Mouse (Mus musculus): ENCODE data around the gene Ppp6r2. TPM values are rescaled to one million over a fixed set of nuclear protein-coding genes. Genes with fewer than 3 reads are reported as not detected.

The Ppp6r2 gene
- total and polyA plus RNA-seq, 2 experiments from 2014 or later = 27.7 to 98.4 TPM

- H3K4me1 ChIP-seq (ENCODE audit: control insufficient read depth, insufficient read depth) = no peaks in the 10 kb centered on the region
- TF ChIP-seq CTCF (IDR thresholded peaks at IDR 0.05; ENCODE audit: low read depth) (no peak), EP300 (IDR thresholded peaks at IDR 0.05; ENCODE audit: low read depth) (no peak)
- DNase-seq (ENCODE audit: low spot score) (no peak), ATAC-seq (ENCODE audit: insufficient read depth, low read depth) (no peak)
- H3K4me2 ChIP-seq (ENCODE audit: low read depth, low read length) = no peak overlapping the region
- H3K36me3 ChIP-seq (replicated peaks; ENCODE audit: control insufficient read depth, insufficient read depth, low read length) = peaks cover 65% of the 10 kb centered on the region
- H3K27ac ChIP-seq (ENCODE audit: low read depth) = no peak overlapping the region
- no peaks in the 10 kb centered on the region for H3K27me3 ChIP-seq (ENCODE audit: control insufficient read depth, insufficient read depth, low read length)
- H3K4me3 ChIP-seq (ENCODE audit: low read depth, low read length) = no peak overlapping the region
- 85% methylated on average over 3 of the region's 3 CpGs for WGBS
- no peak overlapping the region for H3K9ac ChIP-seq (replicated peaks; ENCODE audit: low read depth, low read length)
- H3K9me3 ChIP-seq (replicated peaks; ENCODE audit: control insufficient read depth, low read length) = no peaks in the 10 kb centered on the region
Observed at GRCm38 (mm10) chr15:89275497-89275896, 64.1 kb downstream of the Ppp6r2 start.

GRCm38 (mm10) chr15:89277366-89277765, 66.0 kb downstream of the Ppp6r2 start:
- TF ChIP-seq EP300 (IDR thresholded peaks at IDR 0.05; ENCODE audit: low read depth) = no peak
- no peak for TF ChIP-seq CTCF (IDR thresholded peaks at IDR 0.05; ENCODE audit: low read depth)
- 91% methylated on average over 4 of the region's 4 CpGs for WGBS
- H3K4me3 ChIP-seq (ENCODE audit: low read depth, low read length) = no peak overlapping the region
- no peaks in the 10 kb centered on the region for H3K27me3 ChIP-seq (ENCODE audit: control insufficient read depth, insufficient read depth, low read length)
- DNase-seq (ENCODE audit: low spot score) (no peak), ATAC-seq (ENCODE audit: insufficient read depth, low read depth) (no peak)
- H3K4me1 ChIP-seq (ENCODE audit: control insufficient read depth, insufficient read depth) = no peaks in the 10 kb centered on the region
- H3K4me2 ChIP-seq (ENCODE audit: low read depth, low read length) = no peak overlapping the region
- H3K9ac ChIP-seq (replicated peaks; ENCODE audit: low read depth, low read length) = no peak overlapping the region
- no peaks in the 10 kb centered on the region for H3K9me3 ChIP-seq (replicated peaks; ENCODE audit: control insufficient read depth, low read length)
- H3K36me3 ChIP-seq (replicated peaks; ENCODE audit: control insufficient read depth, insufficient read depth, low read length) = peaks cover 83% of the 10 kb centered on the region
- no peak overlapping the region for H3K27ac ChIP-seq (ENCODE audit: low read depth)

GRCm38 (mm10) chr15:89282546-89282945, 71.2 kb downstream of the Ppp6r2 start:
- Histone ChIP-seq H3K4me1 (ENCODE audit: control insufficient read depth, insufficient read depth) (no peaks in the 10 kb centered on the region), H3K4me2 (ENCODE audit: low read depth, low read length) (no peak overlapping the region), H3K9me3 (replicated peaks; ENCODE audit: control insufficient read depth, low read length) (no peaks in the 10 kb centered on the region), H3K4me3 (ENCODE audit: low read depth, low read length) (no peak overlapping the region), H3K36me3 (replicated peaks; ENCODE audit: control insufficient read depth, insufficient read depth, low read length) (peaks cover 75% of the 10 kb centered on the region), H3K9ac (replicated peaks; ENCODE audit: low read depth, low read length) (no peak overlapping the region), H3K27me3 (ENCODE audit: control insufficient read depth, insufficient read depth, low read length) (no peaks in the 10 kb centered on the region), H3K27ac (ENCODE audit: low read depth) (no peak overlapping the region)
- TF ChIP-seq EP300 (IDR thresholded peaks at IDR 0.05; ENCODE audit: low read depth) (no peak), CTCF (IDR thresholded peaks at IDR 0.05; ENCODE audit: low read depth) (no peak)
- DNase-seq (ENCODE audit: low spot score) (no peak), ATAC-seq (ENCODE audit: insufficient read depth, low read depth) (no peak)
- WGBS = 89% methylated on average over 6 of the region's 6 CpGs

GRCm38 (mm10) chr15:89284094-89284493, 72.7 kb downstream of the Ppp6r2 start:
- H3K9ac ChIP-seq (replicated peaks; ENCODE audit: low read depth, low read length) = no peak overlapping the region
- H3K36me3 ChIP-seq (replicated peaks; ENCODE audit: control insufficient read depth, insufficient read depth, low read length) = peaks cover 77% of the 10 kb centered on the region
- DNase-seq (ENCODE audit: low spot score) = no peak
- no peaks in the 10 kb centered on the region for H3K9me3 ChIP-seq (replicated peaks; ENCODE audit: control insufficient read depth, low read length)
- H3K27ac ChIP-seq (ENCODE audit: low read depth) = no peak overlapping the region
- no peaks in the 10 kb centered on the region for H3K27me3 ChIP-seq (ENCODE audit: control insufficient read depth, insufficient read depth, low read length)
- TF ChIP-seq EP300 (IDR thresholded peaks at IDR 0.05; ENCODE audit: low read depth) (no peak), CTCF (IDR thresholded peaks at IDR 0.05; ENCODE audit: low read depth) (no peak)
- H3K4me3 ChIP-seq (ENCODE audit: low read depth, low read length) = no peak overlapping the region
- no peak overlapping the region for H3K4me2 ChIP-seq (ENCODE audit: low read depth, low read length)
- ATAC-seq (ENCODE audit: insufficient read depth, low read depth) = no peak
- H3K4me1 ChIP-seq (ENCODE audit: control insufficient read depth, insufficient read depth) = no peaks in the 10 kb centered on the region
- 86% methylated on average over 2 of the region's 2 CpGs for whole genome bisulfite sequencing

GRCm38 (mm10) chr15:89285004-89285403, 73.7 kb downstream of the Ppp6r2 start:
- no peak for DNase-seq (ENCODE audit: low spot score)
- no peak overlapping the region for H3K4me2 ChIP-seq (ENCODE audit: low read depth, low read length)
- H3K27ac ChIP-seq (ENCODE audit: low read depth) = no peak overlapping the region
- TF ChIP-seq CTCF (IDR thresholded peaks at IDR 0.05; ENCODE audit: low read depth) = no peak
- no peak for TF ChIP-seq EP300 (IDR thresholded peaks at IDR 0.05; ENCODE audit: low read depth)
- ATAC-seq (ENCODE audit: insufficient read depth, low read depth) = no peak
- no peak overlapping the region for H3K4me3 ChIP-seq (ENCODE audit: low read depth, low read length)
- H3K9me3 ChIP-seq (replicated peaks; ENCODE audit: control insufficient read depth, low read length) = no peaks in the 10 kb centered on the region
- H3K36me3 ChIP-seq (replicated peaks; ENCODE audit: control insufficient read depth, insufficient read depth, low read length) = peaks cover 78% of the 10 kb centered on the region
- no peaks in the 10 kb centered on the region for H3K4me1 ChIP-seq (ENCODE audit: control insufficient read depth, insufficient read depth)
- no peak overlapping the region for H3K9ac ChIP-seq (replicated peaks; ENCODE audit: low read depth, low read length)
- H3K27me3 ChIP-seq (ENCODE audit: control insufficient read depth, insufficient read depth, low read length) = no peaks in the 10 kb centered on the region

- H3K27ac ChIP-seq (ENCODE audit: low read depth) = no peak overlapping the region
- WGBS = 90% methylated on average over 5 of the region's 5 CpGs
- no peaks in the 10 kb centered on the region for H3K9me3 ChIP-seq (replicated peaks; ENCODE audit: control insufficient read depth, low read length)
- H3K4me3 ChIP-seq (ENCODE audit: low read depth, low read length) = no peak overlapping the region
- DNase-seq (ENCODE audit: low spot score) = no peak
- ATAC-seq (ENCODE audit: insufficient read depth, low read depth) = no peak
- H3K4me1 ChIP-seq (ENCODE audit: control insufficient read depth, insufficient read depth) = no peaks in the 10 kb centered on the region
- peaks cover 78% of the 10 kb centered on the region for H3K36me3 ChIP-seq (replicated peaks; ENCODE audit: control insufficient read depth, insufficient read depth, low read length)
- TF ChIP-seq CTCF (IDR thresholded peaks at IDR 0.05; ENCODE audit: low read depth) (no peak), EP300 (IDR thresholded peaks at IDR 0.05; ENCODE audit: low read depth) (no peak)
- H3K27me3 ChIP-seq (ENCODE audit: control insufficient read depth, insufficient read depth, low read length) = no peaks in the 10 kb centered on the region
- no peak overlapping the region for H3K4me2 ChIP-seq (ENCODE audit: low read depth, low read length)
- H3K9ac ChIP-seq (replicated peaks; ENCODE audit: low read depth, low read length) = no peak overlapping the region
Observed at GRCm38 (mm10) chr15:89285478-89285877, 74.1 kb downstream of the Ppp6r2 start.

Data from heart, postnatal 0 days (tissue).